Mouse (Mus musculus): ENCODE data around the gene Clic1.
A peak's percentile ranks its signal among the peaks of the same experiment; 100 is the strongest.

Gene Clic1

GRCm38 (mm10) chr17:35064951-35065947 lies 15.5 kb downstream of the Clic1 start, which contains the start of gene Ly6g6c:
Gene Ly6g6c, plus strand, starts transcription at chr17:35065388.
- peak; percentile 82 for DNase-seq (ENCODE audit: low spot score)

DNA sequence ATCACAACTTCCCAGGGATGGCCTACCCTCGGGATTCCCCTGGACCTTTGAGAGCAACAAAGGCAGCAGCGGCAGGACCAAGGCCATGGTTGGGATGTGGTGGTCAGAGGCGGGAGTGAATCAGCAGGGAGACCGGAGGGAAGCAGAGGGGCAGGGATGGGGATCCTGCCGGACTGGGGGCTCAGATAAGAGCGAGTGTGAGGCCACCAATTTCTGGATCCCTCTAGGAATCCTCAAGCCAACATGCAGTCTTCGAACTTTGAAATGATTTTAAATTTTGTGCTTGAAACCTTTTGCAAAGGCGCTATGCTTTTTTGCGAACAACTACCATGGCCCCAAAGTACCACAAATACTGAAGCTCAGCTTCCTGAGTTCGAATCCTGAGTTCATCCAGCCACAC lies 16.3 kb downstream of the Clic1 start, which contains the start of gene Mpig6b:
TSS of gene Mpig6b (minus strand) at position 101 of the 400 bp plus-strand sequence.
- DNase-seq (ENCODE audit: low spot score): no peak

DNA sequence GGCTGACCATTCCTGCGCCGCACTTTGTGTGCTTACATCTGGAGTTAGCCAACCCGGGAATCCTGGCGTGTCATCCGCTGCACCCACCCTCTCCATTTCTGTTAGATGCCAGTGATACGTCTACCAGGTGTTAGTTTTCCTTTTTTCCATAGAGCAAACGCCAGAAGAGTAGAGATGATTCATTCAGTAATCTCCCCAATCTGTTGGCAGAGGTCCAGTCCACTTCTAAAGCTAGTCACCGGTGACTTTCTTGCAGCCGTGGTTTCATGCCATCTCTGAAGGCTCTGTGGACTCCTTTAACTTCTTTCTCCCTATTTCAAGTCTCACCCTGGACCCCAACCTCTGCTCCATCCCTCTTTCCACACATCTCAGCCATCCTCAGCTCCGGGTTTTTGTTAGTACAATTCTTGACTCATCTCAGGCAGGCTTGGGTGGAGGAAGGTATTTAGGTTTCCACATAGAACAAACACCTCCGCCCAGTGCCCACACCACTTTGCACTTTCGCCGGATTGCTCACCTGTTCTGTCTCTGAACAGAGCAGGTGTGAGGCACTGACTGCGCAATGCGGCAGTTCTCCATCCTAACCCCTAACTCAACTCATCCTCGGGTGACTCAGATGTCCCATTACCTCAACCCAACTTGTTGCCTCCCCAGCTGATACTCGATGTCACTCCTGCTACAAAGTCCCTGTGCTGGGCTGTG lies 18.6 kb downstream of the Clic1 start:
- no peak for DNase-seq (ENCODE audit: low spot score)

DNA sequence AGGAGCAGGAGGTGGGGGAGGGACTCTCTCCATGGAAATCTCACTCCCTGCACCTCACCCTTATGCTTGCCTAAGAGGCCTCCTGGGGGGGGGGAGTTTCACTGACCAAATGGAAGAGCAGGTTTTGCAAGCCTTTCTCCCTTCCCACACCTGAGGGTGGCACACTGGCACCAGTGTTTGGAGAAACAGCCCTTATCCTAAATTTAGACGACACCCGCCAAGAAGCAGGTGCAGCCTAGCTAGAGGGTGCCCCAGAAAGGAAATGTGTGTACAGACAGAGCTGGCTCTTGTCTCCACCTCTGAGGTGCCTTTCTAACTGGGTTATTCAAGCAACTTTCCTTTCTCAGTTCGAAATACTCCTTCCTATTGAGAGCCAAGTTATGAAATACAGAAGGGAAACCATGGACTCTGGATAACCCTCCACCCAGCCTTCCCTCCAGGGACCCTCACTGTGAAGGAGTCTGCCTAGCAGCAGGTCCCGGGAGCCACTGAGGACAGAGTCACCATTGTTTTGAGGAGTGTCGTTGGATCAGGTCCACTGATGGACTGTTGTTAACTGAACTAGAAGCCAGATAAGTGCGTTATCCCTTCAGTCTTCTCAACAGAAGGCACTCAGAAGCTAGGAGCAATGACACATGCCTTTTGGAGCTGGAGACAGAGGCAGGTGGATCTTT lies 20.9 kb downstream of the Clic1 start:
- DNase-seq (ENCODE audit: low spot score): no peak

DNA sequence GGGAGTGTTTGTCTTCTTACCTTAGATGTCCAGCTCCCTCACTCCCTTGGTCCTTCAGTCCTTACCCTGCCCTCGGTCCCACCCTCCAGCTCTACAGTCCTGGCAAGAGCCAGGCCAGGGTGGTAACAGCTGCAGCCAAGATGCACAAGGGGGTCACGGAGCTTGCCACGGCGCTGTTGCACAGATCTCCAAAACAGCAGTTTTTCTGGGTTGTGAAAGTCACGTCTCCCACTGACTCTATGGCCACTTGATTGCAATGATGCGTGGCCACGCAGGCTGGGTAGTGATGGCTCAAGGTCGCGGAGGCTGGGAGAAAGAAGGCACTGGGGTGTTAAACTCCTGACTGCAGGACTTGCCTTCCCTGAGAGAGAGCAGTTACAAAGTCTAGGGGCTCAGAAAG lies 21.7 kb downstream of the Clic1 start:
- no peak for DNase-seq (ENCODE audit: low spot score)

DNA sequence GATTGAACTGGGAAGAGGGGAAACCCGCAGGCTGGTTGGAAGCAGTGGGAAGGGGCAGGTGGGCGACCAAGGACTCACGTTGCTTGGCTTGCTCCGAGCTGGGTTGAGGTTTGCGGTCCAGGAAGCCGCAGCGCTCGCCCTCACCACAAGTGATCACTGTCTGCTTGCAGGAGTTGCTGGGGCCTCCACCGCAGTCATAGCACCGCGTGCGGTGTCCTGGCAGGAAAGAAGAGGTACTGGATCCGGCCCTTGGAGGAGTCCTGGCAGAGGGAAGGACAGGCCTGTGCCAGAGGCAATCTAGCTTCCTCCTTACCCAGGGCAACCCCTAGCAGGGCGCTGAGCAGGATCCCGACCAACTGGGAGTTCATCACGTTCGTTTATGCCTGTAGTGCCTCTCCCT lies 24.3 kb downstream of the Clic1 start:
- DNase-seq (ENCODE audit: low spot score): no peak

GRCm38 (mm10) chr17:35076507-35077176 lies 26.9 kb downstream of the Clic1 start, which contains the start of gene Ly6g6e:
Gene Ly6g6e, plus strand, starts transcription at chr17:35076902.
- no peak for DNase-seq (ENCODE audit: low spot score)

GRCm38 (mm10) chr17:35077285-35077684 lies 27.5 kb downstream of the Clic1 start:
- no peak for DNase-seq (ENCODE audit: low spot score)

DNA sequence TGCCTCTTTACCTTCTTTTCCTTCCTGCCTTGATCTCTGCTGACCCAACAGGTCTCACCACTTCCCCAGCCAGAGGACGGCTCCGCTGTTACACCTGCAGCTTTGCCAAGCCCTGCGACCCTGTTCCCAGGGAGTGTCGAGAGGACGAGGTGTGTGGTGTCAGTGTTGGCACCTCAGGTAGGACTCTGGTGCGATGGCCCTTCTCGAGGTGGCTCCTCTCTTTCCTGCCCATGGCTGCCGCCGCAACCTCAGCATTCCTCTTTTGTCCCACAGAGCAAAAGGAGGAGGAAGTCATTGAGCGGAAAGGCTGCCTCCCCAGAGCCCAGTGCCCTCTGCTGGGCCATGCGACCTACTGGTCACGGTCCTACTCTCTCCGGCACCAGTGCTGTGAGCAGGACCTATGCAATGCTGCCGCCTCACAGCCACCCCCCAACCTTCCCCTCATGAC lies 28.0 kb downstream of the Clic1 start, which contains the start of gene Ly6g6d:
TSS of gene Ly6g6d (minus strand) at position 280 of the 448 bp plus-strand sequence.
- DNase-seq (ENCODE audit: low spot score): peak; percentile 70

- DNase-seq (ENCODE audit: low spot score): no peak
Observed at GRCm38 (mm10) chr17:35079778-35080177, 30.0 kb downstream of the Clic1 start.

DNA sequence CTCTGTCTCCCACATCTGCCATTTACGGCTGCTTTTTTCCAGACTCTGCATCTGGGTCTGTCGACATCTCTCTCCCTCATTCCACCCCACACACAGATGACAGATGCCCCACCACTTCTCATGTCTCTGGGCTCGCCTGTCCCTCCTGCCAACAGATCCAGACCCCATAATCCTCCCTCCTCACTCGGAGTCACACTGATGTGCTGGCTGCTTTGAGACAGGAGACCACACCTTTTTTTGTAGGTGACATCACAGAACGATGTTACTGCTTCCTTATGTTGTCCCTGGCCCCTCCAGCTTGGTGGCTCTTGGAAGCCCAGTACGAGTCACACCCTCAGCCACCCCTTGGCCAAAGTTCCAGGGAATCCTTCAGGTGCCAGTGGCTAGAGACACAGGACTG lies 30.5 kb downstream of the Clic1 start:
- DNase-seq (ENCODE audit: low spot score): no peak

GRCm38 (mm10) chr17:35080710-35081109 lies 30.9 kb downstream of the Clic1 start:
- no peak for DNase-seq (ENCODE audit: low spot score)

DNA sequence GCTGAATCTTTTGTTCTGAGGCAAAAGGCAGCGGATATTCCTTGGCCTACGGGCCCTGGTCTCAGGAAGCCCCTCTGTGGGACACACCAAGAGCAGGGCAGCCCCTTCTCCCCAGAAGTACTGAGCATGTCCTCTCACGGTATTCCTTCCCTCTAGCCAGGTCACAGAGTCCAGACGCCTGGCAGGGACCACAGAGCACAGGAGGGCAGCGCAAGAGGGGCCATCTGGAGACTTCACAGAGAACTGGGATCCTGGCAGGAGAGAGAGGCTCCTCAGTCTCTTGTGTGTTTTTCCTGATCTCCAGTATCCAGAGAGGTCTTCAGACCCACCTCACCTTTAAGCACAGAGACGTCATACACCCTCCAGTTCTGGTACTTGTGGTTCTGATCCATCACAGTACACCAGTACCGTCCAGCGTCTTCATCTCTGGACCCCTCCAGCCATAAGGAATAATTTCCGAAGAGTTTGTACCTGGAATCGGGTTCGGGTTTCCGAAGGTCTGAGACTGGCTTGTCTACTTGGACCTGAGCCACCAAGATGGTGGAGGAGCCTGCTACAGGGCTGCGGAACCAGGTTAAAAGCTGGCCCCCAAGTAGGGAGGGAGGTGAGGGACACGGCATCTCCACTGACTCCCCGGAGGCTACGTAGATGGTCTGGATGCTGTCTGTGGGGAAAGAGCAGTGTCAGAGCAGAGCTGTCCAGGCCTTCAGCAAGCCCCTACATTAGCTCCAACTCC lies 33.2 kb downstream of the Clic1 start:
- no peak for DNase-seq (ENCODE audit: low spot score)

GRCm38 (mm10) chr17:35083929-35084497 lies 34.2 kb downstream of the Clic1 start:
- DNase-seq (ENCODE audit: low spot score): no peak

DNA sequence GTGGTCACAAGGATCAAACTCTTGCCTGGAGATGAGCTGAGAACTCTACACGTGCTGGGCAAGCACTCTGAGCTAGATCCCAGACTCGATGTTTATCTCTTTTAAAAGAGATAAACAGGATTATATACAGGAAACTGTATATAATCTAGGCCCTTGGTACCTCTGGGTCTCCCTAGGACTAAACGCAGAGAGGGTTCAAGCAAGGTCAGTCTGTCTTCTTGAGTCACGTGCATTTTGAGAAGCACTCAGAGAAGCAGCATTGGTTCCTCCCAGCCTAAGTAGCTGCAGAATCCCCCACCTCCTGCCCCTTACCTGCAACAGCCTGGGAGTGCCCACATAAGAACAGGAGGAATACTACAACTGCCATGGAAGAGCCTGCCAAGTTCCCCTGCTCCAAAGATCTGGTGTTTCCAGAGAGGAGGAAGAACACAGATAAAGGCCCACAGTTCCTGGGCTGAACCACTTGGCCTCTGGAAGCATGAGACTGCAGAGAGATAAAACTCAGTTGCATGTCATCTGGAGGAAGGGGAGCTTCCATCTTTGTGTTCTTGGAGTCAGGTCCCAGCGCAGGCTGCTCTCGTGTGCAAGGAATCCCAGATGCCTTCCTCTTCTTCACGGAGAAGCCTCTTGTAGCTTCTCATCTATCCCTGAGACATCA lies 35.6 kb downstream of the Clic1 start, which contains the start of gene Ly6g6f:
TSS of gene Ly6g6f (minus strand) at position 403 of the 658 bp plus-strand sequence.
- no peak for DNase-seq (ENCODE audit: low spot score)

GRCm38 (mm10) chr17:35088151-35088550 lies 38.4 kb downstream of the Clic1 start:
- no peak for DNase-seq (ENCODE audit: low spot score)

DNA sequence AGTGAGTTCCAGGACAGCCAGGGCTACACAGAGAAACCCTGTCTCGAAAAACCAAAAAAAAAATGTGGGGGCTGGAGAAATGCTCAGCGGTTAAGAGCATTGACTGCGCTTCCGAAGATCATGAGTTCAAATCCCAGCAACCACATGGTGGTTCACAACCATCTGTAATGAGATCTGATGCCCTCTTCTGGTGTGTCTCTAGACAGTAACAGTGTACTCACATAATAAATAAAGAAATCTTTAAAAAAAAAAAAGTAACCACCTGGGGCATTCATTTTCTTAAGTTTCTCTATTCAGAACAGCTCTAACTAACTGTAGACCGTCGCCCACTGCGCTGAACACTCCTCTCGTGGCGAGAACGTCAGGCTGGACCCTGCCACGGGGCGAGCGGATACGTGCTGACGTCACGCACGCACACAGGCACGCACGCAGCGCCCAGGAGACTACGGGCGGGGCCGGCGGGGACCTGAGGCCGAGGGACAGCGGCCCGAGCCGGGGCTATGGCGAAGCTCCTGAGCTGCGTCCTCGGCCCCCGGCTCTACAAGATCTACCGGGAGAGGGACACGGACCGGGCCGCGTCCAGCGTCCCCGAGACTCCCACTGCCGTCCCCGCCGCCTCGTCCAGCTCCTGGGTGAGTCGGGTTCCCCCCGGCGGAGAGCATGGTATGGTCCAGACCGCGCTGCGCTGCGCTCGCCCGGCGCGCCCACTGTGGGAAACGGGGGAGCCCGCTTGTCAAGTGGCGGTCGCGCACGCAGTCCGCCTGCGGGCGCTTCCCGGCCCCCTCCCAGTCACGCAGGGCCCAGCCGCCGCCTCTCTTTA lies 39.3 kb downstream of the Clic1 start, which contains the start of gene Abhd16a:
TSS of gene Abhd16a (plus strand) at position 439 of the 820 bp plus-strand sequence.
- DNase-seq (ENCODE audit: low spot score): peak; percentile 96

GRCm38 (mm10) chr17:35090166-35090932 lies 40.6 kb downstream of the Clic1 start:
- no peak for DNase-seq (ENCODE audit: low spot score)
